Mouse (Mus musculus): ENCODE data around the gene Prdm13. TPM values are rescaled to one million over a fixed set of nuclear protein-coding genes. Genes with fewer than 3 reads are reported as not detected.

Gene Prdm13
- not detected in 2 replicates for polyA plus RNA-seq (2015; fragmentation: Nextera tagmentation; extraction: Ambion mirVana)

DNA sequence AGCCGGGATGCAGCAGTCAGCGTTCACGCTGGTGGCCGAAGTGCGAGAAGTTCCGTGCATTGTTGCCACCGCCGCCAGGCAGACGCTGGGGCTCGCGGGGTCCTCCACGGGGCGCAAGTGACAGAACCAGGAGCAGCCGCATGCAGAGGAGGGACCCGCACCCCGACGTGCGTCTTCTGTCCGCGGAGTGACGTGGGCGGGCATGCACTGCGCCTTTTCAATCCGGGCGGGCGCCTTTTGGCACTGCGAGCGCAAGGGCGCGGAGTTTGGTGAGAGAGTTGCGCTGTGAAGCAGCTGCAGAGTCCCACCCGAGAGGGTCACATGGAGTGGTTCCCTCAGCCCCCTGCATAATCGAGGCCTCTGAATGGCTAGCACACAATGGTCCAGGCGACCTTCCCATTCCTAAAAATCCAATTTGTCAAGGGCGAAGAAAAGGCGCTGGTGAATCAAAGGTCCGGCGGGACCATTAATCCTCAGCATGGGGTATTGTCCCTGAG lies at the start of gene Prdm13:
Gene Prdm13 (minus strand): TSS at position 369 of the 497 bp plus-strand sequence.
- DNase-seq (ENCODE audit: low spot score) (no peak), ATAC-seq (no peak)
- 0% methylated on average over 38 of the region's 38 CpGs for WGBS
- Histone ChIP-seq H3K9me3 (ENCODE audit: low read length) (no peaks in the 10 kb centered on the region), H3K9ac (replicated peaks; ENCODE audit: low read depth) (no peak within 1 kb of the TSS), H3K4me2 (replicated peaks; ENCODE audit: low read depth, low read length) (no peak within 1 kb of the TSS), H3K4me1 (ENCODE audit: insufficient read depth, low read depth, low read length) (peaks cover 9% of the 10 kb centered on the region), H3K36me3 (ENCODE audit: insufficient read depth, low read length) (no peaks in the 10 kb centered on the region), H3K27me3 (replicated peaks; ENCODE audit: insufficient read depth, low read length) (peaks cover 84% of the 10 kb centered on the region), H3K27ac (ENCODE audit: low read length) (no peak within 1 kb of the TSS), H3K4me3 (ENCODE audit: low read depth, low read length) (no peak within 1 kb of the TSS)
- TF ChIP-seq CTCF (IDR thresholded peaks at IDR 0.05) (no peak), EP300 (IDR thresholded peaks at IDR 0.05) (no peak)

DNA sequence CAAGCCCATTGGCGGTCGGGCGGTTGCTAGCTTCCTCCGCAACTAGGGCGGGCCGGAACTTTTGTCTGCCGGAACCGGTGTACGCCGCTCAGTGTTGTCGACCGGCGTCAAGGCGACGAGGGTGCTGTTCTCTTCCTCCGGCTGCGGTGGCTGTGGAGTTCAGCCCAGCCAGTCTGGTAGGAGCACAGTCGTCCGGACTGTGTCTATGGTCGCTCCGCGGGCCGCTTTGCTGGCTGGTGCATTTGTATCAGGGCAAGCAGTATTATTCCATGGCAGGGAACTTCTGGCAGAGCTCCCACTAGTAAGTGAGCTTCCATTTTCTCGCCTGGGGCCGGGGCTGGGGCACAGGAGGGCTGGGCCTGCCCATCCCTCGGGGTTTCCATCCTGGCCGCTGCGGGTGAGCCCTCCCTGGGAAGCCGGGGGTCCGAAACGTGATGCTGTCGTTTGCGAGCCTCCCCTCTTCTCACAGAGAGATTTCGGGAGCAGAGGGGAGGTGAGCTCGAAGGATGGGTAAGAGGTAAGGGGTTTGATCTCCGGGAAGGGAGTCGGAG lies 41.9 kb upstream of the Prdm13 start, which contains the start of gene Ccnc:
Gene Ccnc (plus strand): TSS at position 87 of the 551 bp plus-strand sequence.
- TF ChIP-seq CTCF (IDR thresholded peaks at IDR 0.05) (no peak), EP300 (IDR thresholded peaks at IDR 0.05) (0 out of 2 replicates have a peak, but pooled peaks have one; percentile 0)
- WGBS: under 1% methylated on average over 37 of the region's 37 CpGs
- H3K4me3 ChIP-seq (ENCODE audit: low read depth, low read length): peak within 1 kb of the TSS; percentile 83

DNA sequence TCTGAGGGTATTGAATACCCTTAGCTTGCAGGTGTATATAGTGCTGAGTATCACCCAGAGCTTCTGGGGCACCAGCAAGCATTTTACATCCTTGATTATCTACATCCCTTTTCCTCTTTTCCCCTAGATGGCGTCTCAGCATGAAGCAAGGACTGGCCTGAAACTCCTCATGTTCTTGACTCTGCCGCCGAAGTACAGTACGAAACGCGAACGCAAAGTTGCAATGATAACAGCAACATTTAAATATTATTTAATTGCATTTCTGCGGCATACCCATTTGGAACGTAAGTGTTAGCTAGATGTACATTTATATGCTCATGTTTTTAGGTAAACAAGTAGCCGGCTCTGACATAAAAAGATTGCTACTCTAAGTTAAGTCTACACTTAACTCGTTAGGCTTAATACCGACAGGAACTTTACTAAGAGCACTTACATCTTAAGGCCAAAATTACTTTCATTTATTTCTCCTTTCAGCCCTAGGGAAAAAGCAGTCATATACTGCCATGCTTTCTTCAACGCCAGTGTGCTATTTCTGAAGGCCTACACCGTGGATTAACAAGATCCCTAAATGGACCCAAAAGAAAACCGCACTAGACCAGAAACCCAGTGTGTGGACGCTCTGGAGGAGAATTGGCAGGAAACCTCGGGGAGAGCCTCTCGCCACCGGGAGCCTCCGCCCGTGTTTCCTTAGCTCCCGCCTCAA lies 41.3 kb upstream of the Prdm13 start:
- Histone ChIP-seq H3K4me1 (ENCODE audit: insufficient read depth, low read depth, low read length) (peaks cover 5% of the 10 kb centered on the region; the same call in 1 of the 2 replicates), H3K27me3 (replicated peaks; ENCODE audit: insufficient read depth, low read length) (no peaks in the 10 kb centered on the region), H3K9ac (replicated peaks; ENCODE audit: low read depth) (peak overlapping the region; percentile 69), H3K4me2 (replicated peaks; ENCODE audit: low read depth, low read length) (peak overlapping the region; percentile 83), H3K27ac (ENCODE audit: low read length) (peak overlapping the region; percentile 73), H3K36me3 (ENCODE audit: insufficient read depth, low read length) (no peaks in the 10 kb centered on the region), H3K4me3 (ENCODE audit: low read depth, low read length) (peak overlapping the region; percentile 83), H3K9me3 (ENCODE audit: low read length) (no peaks in the 10 kb centered on the region)
- DNase-seq (ENCODE audit: low spot score) (peak; percentile 81), ATAC-seq (peak; percentile 63)
- TF ChIP-seq EP300 (IDR thresholded peaks at IDR 0.05) (peak; percentile 31; the same call in 1 of the 2 replicates), CTCF (IDR thresholded peaks at IDR 0.05) (peak; percentile 76)
- WGBS: under 1% methylated on average over 22 of the region's 22 CpGs

More for the DNA sequence above, 41.9 kb upstream of the Prdm13 start, which contains the start of gene Ccnc:
- 0 out of 2 replicates have a peak, but pooled peaks cover under 1% of the 10 kb centered on the region for H3K36me3 ChIP-seq (ENCODE audit: insufficient read depth, low read length)
- H3K4me1 ChIP-seq (ENCODE audit: insufficient read depth, low read depth, low read length): peaks cover 5% of the 10 kb centered on the region; the same call in 1 of the 2 replicates
- H3K4me2 ChIP-seq (replicated peaks; ENCODE audit: low read depth, low read length): peak within 1 kb of the TSS; percentile 83
- H3K9me3 ChIP-seq (ENCODE audit: low read length): no peaks in the 10 kb centered on the region
- peak within 1 kb of the TSS; percentile 81 for H3K27ac ChIP-seq (ENCODE audit: low read length)
- H3K9ac ChIP-seq (replicated peaks; ENCODE audit: low read depth): peak within 1 kb of the TSS; percentile 69
- peak; percentile 97 for DNase-seq (ENCODE audit: low spot score)
- no peaks in the 10 kb centered on the region for H3K27me3 ChIP-seq (replicated peaks; ENCODE audit: insufficient read depth, low read length)
- ATAC-seq: peak; percentile 99

DNA sequence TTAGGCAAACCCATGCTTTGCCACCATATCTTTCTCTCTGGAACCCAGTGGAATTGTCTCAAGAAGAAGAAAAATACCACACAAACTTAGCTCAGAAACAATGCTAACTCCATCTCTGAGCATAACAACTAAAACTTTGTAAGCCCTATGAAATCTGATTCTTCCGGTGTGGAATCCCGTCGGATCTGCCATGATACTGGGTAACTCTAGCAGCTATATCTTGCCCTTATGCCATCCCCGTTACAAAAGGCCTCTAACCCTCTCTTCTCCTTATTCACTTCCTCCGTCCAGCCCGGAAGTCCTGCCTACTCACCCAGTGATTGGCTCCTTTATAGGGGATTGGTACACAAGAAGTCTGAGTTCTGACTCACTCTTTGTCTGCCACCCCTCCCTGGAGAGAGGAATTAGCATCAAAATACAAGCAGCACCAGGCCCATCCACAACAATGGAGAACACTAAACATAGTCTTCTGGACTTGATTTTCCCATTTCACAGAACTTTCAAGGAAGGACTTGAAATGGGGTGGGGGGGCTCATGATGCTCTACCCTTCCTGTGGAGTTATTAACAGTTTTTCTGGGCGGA lies 37.1 kb upstream of the Prdm13 start:
- Histone ChIP-seq H3K27ac (ENCODE audit: low read length) (no peak overlapping the region), H3K9me3 (ENCODE audit: low read length) (no peaks in the 10 kb centered on the region), H3K4me3 (ENCODE audit: low read depth, low read length) (no peak overlapping the region), H3K4me2 (replicated peaks; ENCODE audit: low read depth, low read length) (no peak overlapping the region), H3K4me1 (ENCODE audit: insufficient read depth, low read depth, low read length) (no peaks in the 10 kb centered on the region), H3K27me3 (replicated peaks; ENCODE audit: insufficient read depth, low read length) (no peaks in the 10 kb centered on the region), H3K9ac (replicated peaks; ENCODE audit: low read depth) (no peak overlapping the region), H3K36me3 (ENCODE audit: insufficient read depth, low read length) (no peaks in the 10 kb centered on the region)
- no peak for TF ChIP-seq EP300 (IDR thresholded peaks at IDR 0.05)
- no peak for TF ChIP-seq CTCF (IDR thresholded peaks at IDR 0.05)
- ATAC-seq (no peak), DNase-seq (ENCODE audit: low spot score) (no peak)
- WGBS: 57% methylated on average over 7 of the region's 7 CpGs

DNA sequence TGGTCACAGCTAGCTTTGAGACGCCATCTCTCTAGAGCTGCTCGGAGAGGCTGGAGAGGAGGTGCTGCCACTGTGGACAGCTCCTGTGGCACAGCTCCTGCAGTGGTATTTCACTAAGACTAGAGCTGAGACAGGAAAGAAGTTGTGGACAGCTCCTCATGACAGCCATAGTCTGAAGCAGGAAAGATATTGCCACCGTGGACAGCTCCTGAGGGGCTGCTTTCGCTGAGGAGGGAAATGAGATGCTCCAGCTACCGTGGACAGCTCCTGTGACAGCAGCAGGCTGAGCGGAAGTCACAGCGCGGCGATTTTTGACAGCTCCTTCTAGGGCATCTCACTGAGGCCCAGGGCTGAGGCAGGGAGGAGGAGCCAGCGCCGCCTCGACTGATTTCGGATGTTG lies 26.4 kb upstream of the Prdm13 start:
- Histone ChIP-seq H3K9ac (replicated peaks; ENCODE audit: low read depth) (no peak overlapping the region), H3K9me3 (ENCODE audit: low read length) (no peaks in the 10 kb centered on the region), H3K27me3 (replicated peaks; ENCODE audit: insufficient read depth, low read length) (no peaks in the 10 kb centered on the region), H3K36me3 (ENCODE audit: insufficient read depth, low read length) (no peaks in the 10 kb centered on the region), H3K4me3 (ENCODE audit: low read depth, low read length) (no peak overlapping the region), H3K4me2 (replicated peaks; ENCODE audit: low read depth, low read length) (no peak overlapping the region), H3K27ac (ENCODE audit: low read length) (no peak overlapping the region), H3K4me1 (ENCODE audit: insufficient read depth, low read depth, low read length) (no peaks in the 10 kb centered on the region)
- WGBS: 3% methylated on average over 13 of the region's 13 CpGs
- ATAC-seq (peak; percentile 95), DNase-seq (ENCODE audit: low spot score) (peak; percentile 96)
- TF ChIP-seq CTCF (IDR thresholded peaks at IDR 0.05): 0 out of 2 replicates have a peak, but pooled peaks have one; percentile 31
- no peak for TF ChIP-seq EP300 (IDR thresholded peaks at IDR 0.05)

DNA sequence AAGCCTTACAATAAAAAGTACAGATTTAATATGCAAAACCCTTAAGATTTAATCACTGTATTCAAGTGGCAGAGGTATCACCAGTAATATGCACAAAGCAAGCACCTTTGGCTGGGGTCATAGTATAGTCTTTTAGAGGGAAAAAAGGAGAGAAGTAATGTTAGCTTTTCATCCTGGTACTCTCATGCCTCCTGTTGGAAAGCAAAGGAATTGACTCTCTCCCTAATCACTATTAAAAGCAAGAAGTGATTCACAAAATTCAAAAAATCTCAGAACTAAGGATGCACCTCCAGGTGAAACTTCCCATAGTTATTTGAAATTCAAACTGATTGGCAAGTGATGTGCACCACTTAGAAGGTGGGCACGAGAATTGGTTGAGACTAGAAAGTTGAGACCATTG lies 19.3 kb upstream of the Prdm13 start:
- Histone ChIP-seq H3K27ac (ENCODE audit: low read length) (no peak overlapping the region), H3K36me3 (ENCODE audit: insufficient read depth, low read length) (no peaks in the 10 kb centered on the region), H3K9ac (replicated peaks; ENCODE audit: low read depth) (no peak overlapping the region), H3K27me3 (replicated peaks; ENCODE audit: insufficient read depth, low read length) (no peaks in the 10 kb centered on the region), H3K4me2 (replicated peaks; ENCODE audit: low read depth, low read length) (no peak overlapping the region), H3K4me3 (ENCODE audit: low read depth, low read length) (no peak overlapping the region), H3K4me1 (ENCODE audit: insufficient read depth, low read depth, low read length) (no peaks in the 10 kb centered on the region), H3K9me3 (ENCODE audit: low read length) (no peaks in the 10 kb centered on the region)
- WGBS: 33% methylated on average over 1 of the region's 1 CpGs
- TF ChIP-seq CTCF (IDR thresholded peaks at IDR 0.05): no peak
- TF ChIP-seq EP300 (IDR thresholded peaks at IDR 0.05): no peak
- ATAC-seq (no peak), DNase-seq (ENCODE audit: low spot score) (no peak)
